Mouse (Mus musculus) T-helper 17 cell (primary cell): Measurements from ENCODE around the gene Fbxw21.

ENCODE experiments used
- in situ Hi-C, 2 experiments: fragments of 300-600 bp; cut with MboI, MseI; formaldehyde crosslinking; loops; 1 replicate in 1 of 2; 2 replicates in 1 of 2; pipeline ENCODE4 v1.15.1; 2025; ENCODE audit warnings: high pct_unique_total_duplicates in 2 of 2

Gene Fbxw21

GRCm38 (mm10) chr9:109111591-109111990 lies 50.2 kb downstream of the Fbxw21 start:
- in situ Hi-C loops = no loop called here

- in situ Hi-C loops = no loop called here
Measured at GRCm38 (mm10) chr9:109111101-109111500, 50.7 kb downstream of the Fbxw21 start.

DNA sequence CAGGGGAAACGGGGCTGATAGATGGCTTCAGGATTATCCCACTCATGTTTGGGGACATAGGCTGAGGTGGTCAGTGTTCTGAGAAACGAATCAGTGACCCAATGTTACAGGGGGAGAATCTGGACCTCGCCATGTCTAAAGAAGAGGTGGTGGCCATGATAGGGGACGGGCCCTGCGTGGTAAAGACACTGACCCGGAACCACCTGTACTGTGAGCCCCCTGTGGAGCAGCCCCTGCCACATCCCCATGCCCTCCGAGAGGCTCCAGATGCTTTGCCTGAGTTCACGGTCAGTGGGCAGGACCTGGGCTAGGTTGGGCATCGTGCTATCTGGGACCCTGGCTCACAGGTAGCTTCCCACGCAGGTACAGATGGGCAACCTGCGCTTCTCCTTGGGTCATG lies 51.6 kb downstream of the Fbxw21 start:
- in situ Hi-C loops = no loop called here

- in situ Hi-C loops = no loop called here
Measured at GRCm38 (mm10) chr9:109107341-109107740, 54.5 kb downstream of the Fbxw21 start.

- in situ Hi-C loops = no loop called here
Measured at GRCm38 (mm10) chr9:109105648-109106047, 56.2 kb downstream of the Fbxw21 start.

DNA sequence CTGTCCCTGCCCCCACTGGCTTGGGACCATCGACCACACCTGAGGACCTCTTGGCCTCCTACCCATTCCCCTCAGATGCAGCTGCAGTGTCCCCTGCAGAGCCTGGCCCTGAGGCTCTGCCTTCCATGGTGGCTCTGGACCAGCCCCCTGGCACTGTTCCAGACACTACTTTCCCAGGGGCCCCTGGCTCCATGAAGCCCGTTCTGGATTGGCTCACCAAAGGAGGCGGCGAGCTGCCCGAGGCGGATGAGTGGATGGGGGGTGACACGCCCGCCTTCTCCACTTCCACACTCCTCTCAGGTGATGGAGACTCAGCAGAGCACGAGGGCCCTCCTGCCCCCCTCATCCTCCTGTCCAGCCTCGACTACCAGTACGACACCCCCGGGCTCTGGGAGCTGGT lies 56.8 kb downstream of the Fbxw21 start:
- in situ Hi-C loops = no loop called here

DNA sequence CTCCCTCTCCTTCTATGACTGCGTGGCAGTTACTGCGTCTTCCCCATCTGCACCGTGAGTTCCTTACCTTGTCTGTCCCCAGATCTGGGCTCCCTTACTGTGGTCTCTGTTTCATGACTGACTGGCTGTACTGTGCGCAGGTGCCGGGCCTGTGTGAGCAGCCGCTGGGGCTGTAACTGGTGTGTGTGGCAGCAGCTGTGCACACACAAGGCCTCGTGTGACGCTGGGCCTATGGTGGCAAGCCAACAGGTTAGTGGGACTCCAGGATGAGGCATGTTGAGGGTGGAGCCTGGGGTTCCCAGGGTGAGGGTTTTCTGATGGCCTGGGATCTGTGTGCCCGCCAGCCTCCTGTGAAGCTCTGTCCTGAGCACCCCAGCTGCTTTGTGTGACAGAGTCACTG lies 57.8 kb downstream of the Fbxw21 start:
- in situ Hi-C loops = no loop called here

DNA sequence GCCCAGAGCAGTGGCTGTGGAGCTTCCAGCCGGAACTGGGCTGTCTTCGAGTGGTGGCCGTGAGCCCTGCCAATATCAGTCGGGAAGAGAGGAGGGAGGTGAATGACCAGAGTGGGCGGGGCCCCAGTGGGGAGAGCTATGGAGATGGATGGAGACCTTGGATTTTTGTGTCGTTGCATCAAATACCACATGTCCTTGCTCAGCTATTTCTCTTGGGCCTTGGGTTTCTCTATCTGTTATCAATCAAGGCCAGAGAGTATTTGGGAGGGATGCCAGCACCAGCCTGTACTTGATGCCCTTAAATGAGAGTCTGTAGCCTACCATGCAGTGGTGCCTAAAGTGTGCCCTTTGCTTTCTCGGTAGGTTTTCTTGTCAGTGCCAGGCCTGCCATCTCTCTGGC lies 58.6 kb downstream of the Fbxw21 start:
- in situ Hi-C loops = no loop called here

GRCm38 (mm10) chr9:109102541-109102940 lies 59.3 kb downstream of the Fbxw21 start:
- in situ Hi-C loops = no loop called here

GRCm38 (mm10) chr9:109101933-109102445 lies 59.9 kb downstream of the Fbxw21 start:
- in situ Hi-C loops = no loop called here

DNA sequence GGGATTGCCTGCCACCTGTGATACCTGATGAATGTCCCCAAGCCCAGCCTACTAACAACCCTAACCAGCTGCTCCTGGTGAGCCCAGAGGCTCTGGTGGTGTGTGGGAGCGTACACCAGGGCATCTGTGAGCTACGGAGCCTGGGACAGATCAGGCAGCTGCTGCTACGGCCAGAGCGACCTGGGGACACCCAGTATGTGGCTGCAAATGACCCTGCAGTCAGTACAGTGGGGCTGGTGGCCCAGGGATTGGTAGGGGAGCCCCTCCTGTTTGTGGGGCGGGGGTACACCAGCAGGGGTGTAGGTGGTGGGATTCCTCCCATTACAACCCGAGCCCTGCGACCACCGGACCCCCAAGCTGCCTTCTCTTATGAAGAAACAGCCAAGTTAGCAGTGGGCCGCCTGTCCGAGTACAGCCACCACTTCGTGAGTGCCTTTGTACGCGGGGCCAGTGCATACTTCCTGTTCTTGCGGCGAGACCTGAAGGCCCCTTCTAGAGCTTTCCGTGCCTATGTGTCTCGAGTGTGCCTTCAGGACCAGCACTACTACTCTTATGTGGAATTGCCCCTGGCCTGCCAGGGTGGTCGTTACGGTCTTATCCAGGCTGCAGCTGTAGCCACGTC lies 61.4 kb downstream of the Fbxw21 start:
- in situ Hi-C loops = no loop called here

GRCm38 (mm10) chr9:109098969-109099368 lies 62.9 kb downstream of the Fbxw21 start:
- in situ Hi-C loops = loop anchor here in 1 of 2 experiments (25.0 kb wide), 1 partner anchor 1562 kb away; the partner anchor contains the start of genes Cyb561d2, Nprl2, Tmem115 and Zmynd10

DNA sequence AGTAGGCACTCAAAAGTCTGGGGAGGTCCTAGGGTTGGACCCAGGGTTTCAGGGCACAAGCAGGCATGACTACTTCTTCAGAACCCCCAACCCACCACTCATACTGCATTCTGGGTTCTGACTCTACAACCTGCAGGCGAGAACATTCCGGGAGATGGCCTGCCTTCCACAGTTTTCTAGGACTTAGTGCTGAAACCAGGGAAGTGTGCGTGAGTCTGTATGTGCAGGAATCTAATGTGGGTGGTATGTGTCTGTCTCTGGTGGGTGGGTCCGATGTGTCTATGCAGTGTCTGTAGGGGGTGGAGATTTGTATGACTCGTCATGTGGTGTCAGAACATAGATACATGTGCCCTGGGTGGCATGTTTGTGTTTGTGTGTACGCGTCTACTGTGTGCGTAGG lies 63.5 kb downstream of the Fbxw21 start:
- in situ Hi-C loops = loop anchor here in 1 of 2 experiments (25.0 kb wide), 1 partner anchor 1561 kb away; the partner anchor contains the start of genes Cyb561d2, Nprl2, Tmem115 and Zmynd10

DNA sequence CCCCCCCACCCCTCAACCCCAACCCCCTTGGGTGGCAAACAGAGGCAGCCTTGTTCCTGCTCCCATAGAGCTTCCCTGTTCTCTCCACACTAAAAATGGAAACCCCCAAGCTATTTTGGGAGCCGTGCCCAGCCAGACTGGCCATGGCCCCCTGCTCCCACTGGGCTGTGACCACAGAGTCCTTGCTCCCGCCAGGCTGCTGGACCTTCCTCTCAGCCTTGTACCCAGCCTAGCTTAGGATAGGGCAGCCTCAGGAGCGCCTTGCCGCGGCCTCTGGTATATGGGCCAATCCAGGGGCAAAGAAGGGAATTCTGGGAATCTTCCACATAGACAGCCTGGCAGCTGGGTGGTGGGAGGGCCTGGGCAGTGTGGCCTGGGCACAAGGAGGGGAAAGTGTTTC lies 64.0 kb downstream of the Fbxw21 start:
- in situ Hi-C loops = loop anchor here in 1 of 2 experiments (25.0 kb wide), 1 partner anchor 1561 kb away; the partner anchor contains the start of genes Cyb561d2, Nprl2, Tmem115 and Zmynd10

GRCm38 (mm10) chr9:109097291-109097690 lies 64.5 kb downstream of the Fbxw21 start:
- in situ Hi-C loops = loop anchor here in 1 of 2 experiments (25.0 kb wide), 1 partner anchor 1560 kb away; the partner anchor contains the start of genes Cyb561d2, Nprl2, Tmem115 and Zmynd10

- in situ Hi-C loops = loop anchor here in 1 of 2 experiments (25.0 kb wide), 1 partner anchor 1560 kb away; the partner anchor contains the start of genes Cyb561d2, Nprl2, Tmem115 and Zmynd10
Measured at GRCm38 (mm10) chr9:109096856-109097255, 65.0 kb downstream of the Fbxw21 start.

- in situ Hi-C loops = loop anchor here in 1 of 2 experiments (25.0 kb wide), 1 partner anchor 1559 kb away; the partner anchor contains the start of genes Cyb561d2, Nprl2, Tmem115 and Zmynd10
Measured at GRCm38 (mm10) chr9:109096251-109096661, 65.6 kb downstream of the Fbxw21 start.

- in situ Hi-C loops = loop anchor here in 1 of 2 experiments (25.0 kb wide), 1 partner anchor 1558 kb away; the partner anchor contains the start of genes Cyb561d2, Nprl2, Tmem115 and Zmynd10
Measured at GRCm38 (mm10) chr9:109095137-109095982, 66.5 kb downstream of the Fbxw21 start, which contains the start of gene Plxnb1. TSS of gene Plxnb1 (plus strand) at chr9:109095389.

DNA sequence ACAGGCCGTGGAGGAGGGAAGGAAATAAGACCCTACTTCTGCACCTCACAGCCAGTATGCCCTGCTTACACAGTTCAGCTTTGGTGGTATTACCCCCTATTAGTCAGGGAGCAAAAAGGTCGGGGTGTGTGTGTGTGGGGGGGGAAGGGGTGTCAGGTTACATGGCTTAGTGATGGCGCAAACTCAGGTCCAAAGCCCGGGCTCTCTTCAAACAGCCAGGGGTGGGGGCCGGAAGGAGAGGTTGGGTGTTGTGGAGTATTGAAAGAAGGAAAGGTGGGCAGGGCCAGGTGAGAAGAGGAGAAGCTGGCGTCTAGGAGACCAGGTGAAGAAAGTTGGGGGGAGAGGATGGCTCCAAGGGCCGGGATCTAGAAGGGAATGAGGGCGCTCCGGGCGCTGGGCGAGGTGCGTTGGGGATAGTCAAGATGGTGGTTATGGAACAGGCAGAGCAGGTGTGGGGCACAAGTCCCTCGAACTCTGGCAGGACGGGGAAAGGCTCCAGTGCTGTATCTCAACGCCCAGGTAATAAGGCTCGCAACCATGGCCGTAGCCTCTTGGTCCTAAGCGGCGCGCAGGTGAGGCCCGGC lies 67.2 kb downstream of the Fbxw21 start:
- in situ Hi-C loops = loop anchor here in 1 of 2 experiments (25.0 kb wide), 1 partner anchor 1557 kb away; the partner anchor contains the start of genes Cyb561d2, Nprl2, Tmem115 and Zmynd10

- in situ Hi-C loops = loop anchor here in 1 of 2 experiments (25.0 kb wide), 1 partner anchor 1557 kb away; the partner anchor contains the start of genes Cyb561d2, Nprl2, Tmem115 and Zmynd10
Measured at GRCm38 (mm10) chr9:109093786-109094552, 67.9 kb downstream of the Fbxw21 start.
